Mouse (Mus musculus) small intestine, adult 2 months (tissue): ENCODE results near the gene Gm20388. TPM values are rescaled to one million over a fixed set of nuclear protein-coding genes. Genes with fewer than 3 reads are reported as not detected.

Experiments used
- H3K27ac ChIP-seq: fragments of 200-500 bp; 2 replicates; pipeline ENCODE4 v1.5.1; 2012; ENCODE audit warnings: low read depth, low read length, control low read depth, inconsistent platforms; ENCODE audit not compliant: insufficient read depth
- H3K27me3 ChIP-seq: fragments of 200-500 bp; 2 replicates; pipeline ENCODE4 v1.6.1; 2012; ENCODE audit warnings: mild to moderate bottlenecking, moderate library complexity, low read length, inconsistent platforms; ENCODE audit not compliant: control insufficient read depth, insufficient read depth
- H3K36me3 ChIP-seq: fragments of 200-500 bp; 2 replicates; pipeline ENCODE4 v1.6.1; 2012; ENCODE audit warnings: mild to moderate bottlenecking, low read length, control low read depth, inconsistent platforms; ENCODE audit not compliant: control insufficient read depth, insufficient read depth
- H3K4me1 ChIP-seq: fragments of 200-500 bp; 2 replicates; pipeline ENCODE4 v1.6.1; 2012; ENCODE audit warnings: low read length, inconsistent platforms, mixed read lengths; ENCODE audit not compliant: control insufficient read depth, insufficient read depth, insufficient read length
- H3K4me3 ChIP-seq: fragments of 200-500 bp; 2 replicates; pipeline ENCODE4 v1.5.1; 2012; ENCODE audit warnings: low read depth, mild to moderate bottlenecking, control low read depth, inconsistent platforms, low read length, moderate library complexity
- CTCF ChIP-seq: fragments of 200-500 bp; IDR thresholded peaks from 2 replicates; pipeline ENCODE4 v1.5.1; 2012; ENCODE audit warnings: low read depth, mild to moderate bottlenecking, control low read depth, inconsistent platforms, low read length, moderate library complexity, mixed read lengths; ENCODE audit not compliant: insufficient replicate concordance, insufficient read length; ENCODE audit errors: extremely low read depth
- POLR2A ChIP-seq: fragments of 200-500 bp; IDR thresholded peaks from 2 replicates; pipeline ENCODE4 v1.6.1; 2012; ENCODE audit warnings: low read depth, mild to moderate bottlenecking, control low read depth, inconsistent platforms, low read length, moderate library complexity
- WGBS: fragments of 180-500 bp; shearing (Covaris S2); methylation state at CpG from one replicate; pipeline ENCODE4 v1.1.7; 2018; 5-methylcytosine and 5-hydroxymethylcytosine counted together
- polyA plus RNA-seq: library from polyadenylated mRNA; depleted of rRNA; stranded (reverse); fragments of >200 nt; gene quantifications from 2 replicates; pipeline ENCODE4 v1.2.3, GENCODE M21; 2012

Gene Gm20388
- polyA plus RNA-seq, 1 experiment = 37.3 TPM

GRCm38 (mm10) chr8:120263879-120264278 lies 353.2 kb downstream of the Gm20388 start:
- Histone ChIP-seq H3K27ac (0 out of 2 replicates have a peak overlapping the region, but pooled peaks have one; percentile 37), H3K36me3 (no peaks in the 10 kb centered on the region), H3K4me1 (peaks cover 15% of the 10 kb centered on the region), H3K27me3 (peaks cover 7% of the 10 kb centered on the region; the same call in 1 of the 2 replicates), H3K4me3 (no peak overlapping the region)
- WGBS = 88% methylated on average over 5 of the region's 5 CpGs
- TF ChIP-seq CTCF (no peak), POLR2A (no peak)

GRCm38 (mm10) chr8:120264388-120264943 lies 353.8 kb downstream of the Gm20388 start:
- Histone ChIP-seq H3K27me3 (peaks cover 7% of the 10 kb centered on the region; the same call in 1 of the 2 replicates), H3K27ac (peak overlapping the region; percentile 37), H3K4me1 (peaks cover 15% of the 10 kb centered on the region), H3K36me3 (no peaks in the 10 kb centered on the region), H3K4me3 (peak overlapping the region; percentile 31)
- no peak for TF ChIP-seq CTCF
- no peak for TF ChIP-seq POLR2A
- WGBS = 20% methylated on average over 13 of the region's 13 CpGs

GRCm38 (mm10) chr8:120264944-120265453 lies 354.4 kb downstream of the Gm20388 start:
- Histone ChIP-seq H3K27me3 (peaks cover 7% of the 10 kb centered on the region; the same call in 1 of the 2 replicates), H3K4me1 (peaks cover 15% of the 10 kb centered on the region), H3K27ac (peak overlapping the region; percentile 37), H3K36me3 (no peaks in the 10 kb centered on the region), H3K4me3 (peak overlapping the region; percentile 31)
- no peak for TF ChIP-seq CTCF
- TF ChIP-seq POLR2A = no peak
- WGBS = 2% methylated on average over 16 of the region's 16 CpGs

- 10% methylated on average over 4 of the region's 4 CpGs for WGBS
- H3K4me1 ChIP-seq = peaks cover 15% of the 10 kb centered on the region
- H3K27ac ChIP-seq = no peak overlapping the region
Observed at GRCm38 (mm10) chr8:120265471-120265870, 354.8 kb downstream of the Gm20388 start.

GRCm38 (mm10) chr8:120268541-120268980 lies 357.9 kb downstream of the Gm20388 start:
- Histone ChIP-seq H3K4me3 (no peak overlapping the region), H3K27ac (no peak overlapping the region), H3K36me3 (no peaks in the 10 kb centered on the region), H3K4me1 (peaks cover 15% of the 10 kb centered on the region), H3K27me3 (peaks cover 7% of the 10 kb centered on the region; the same call in 1 of the 2 replicates)
- TF ChIP-seq POLR2A (no peak), CTCF (no peak)
- 62% methylated on average over 19 of the region's 19 CpGs for WGBS

More at GRCm38 (mm10) chr8:120265471-120265870, 354.8 kb downstream of the Gm20388 start:
- TF ChIP-seq POLR2A = no peak
- H3K36me3 ChIP-seq = no peaks in the 10 kb centered on the region
- peaks cover 7% of the 10 kb centered on the region; the same call in 1 of the 2 replicates for H3K27me3 ChIP-seq
- H3K4me3 ChIP-seq = no peak overlapping the region

GRCm38 (mm10) chr8:120270449-120270848 lies 359.8 kb downstream of the Gm20388 start:
- Histone ChIP-seq H3K4me1 (peaks cover 7% of the 10 kb centered on the region), H3K27ac (no peak overlapping the region), H3K36me3 (no peaks in the 10 kb centered on the region), H3K27me3 (no peaks in the 10 kb centered on the region), H3K4me3 (no peak overlapping the region)
- WGBS = 71% methylated on average over 13 of the region's 13 CpGs
- TF ChIP-seq CTCF (no peak), POLR2A (no peak)

GRCm38 (mm10) chr8:120273430-120273829 lies 362.8 kb downstream of the Gm20388 start:
- TF ChIP-seq POLR2A (no peak), CTCF (no peak)
- 89% methylated on average over 4 of the region's 4 CpGs for WGBS
- no peaks in the 10 kb centered on the region for H3K27me3 ChIP-seq
- H3K4me1 ChIP-seq = peaks cover 14% of the 10 kb centered on the region
- no peaks in the 10 kb centered on the region for H3K36me3 ChIP-seq
- H3K27ac ChIP-seq = no peak overlapping the region
- H3K4me3 ChIP-seq = no peak overlapping the region
